Mouse (Mus musculus) neural tube, embryonic 14.5 days (tissue): ENCODE measurements around the gene Plcb1. TPM values are rescaled to one million over a fixed set of nuclear protein-coding genes. Genes with fewer than 3 reads are reported as not detected.
A peak's percentile ranks its signal among the peaks of the same experiment; 100 is the strongest.

Source experiments
- ATAC-seq: fragments of 200-750 bp; cut with Nextera tagmentation; 2 replicates; pipeline ENCODE4 v1.8.0; 2017; ENCODE audit warnings: low read depth, mild to moderate bottlenecking, moderate TSS enrichment, moderate library complexity
- H3K27ac ChIP-seq: fragments of 300-500 bp; sonication (generic); 2 replicates; pipeline ENCODE4 v1.5.1; 2014; ENCODE audit warnings: low read depth, mild to moderate bottlenecking, control low read depth, low read length, moderate library complexity, mixed read lengths
- H3K27me3 ChIP-seq: fragments of 300-500 bp; sonication (generic); 2 replicates; pipeline ENCODE4 v1.6.1; 2014; ENCODE audit warnings: low read length; ENCODE audit not compliant: control insufficient read depth, insufficient read depth
- H3K36me3 ChIP-seq: fragments of 300-500 bp; sonication (generic); 2 replicates; pipeline ENCODE4 v1.6.1; 2014; ENCODE audit warnings: low read length, mixed read lengths; ENCODE audit not compliant: control insufficient read depth, insufficient read depth
- H3K4me1 ChIP-seq: fragments of 300-500 bp; sonication (generic); 2 replicates; pipeline ENCODE4 v1.6.1; 2014; ENCODE audit warnings: low read length; ENCODE audit not compliant: control insufficient read depth, insufficient read depth
- H3K4me2 ChIP-seq: fragments of 300-500 bp; sonication (generic); 2 replicates; pipeline ENCODE4 v1.6.1; 2014; ENCODE audit warnings: mild to moderate bottlenecking, low read depth, low read length, control low read depth
- H3K4me3 ChIP-seq: fragments of 300-500 bp; sonication (generic); 2 replicates; pipeline ENCODE4 v1.5.1; 2014; ENCODE audit warnings: low read depth, low read length, control low read depth, mixed read lengths
- H3K9ac ChIP-seq: fragments of 300-500 bp; sonication (generic); replicated peaks from 2 replicates; pipeline ENCODE4 v1.6.1; 2014; ENCODE audit warnings: low read depth, mild to moderate bottlenecking, control low read depth, low read length, mixed read lengths
- H3K9me3 ChIP-seq: fragments of 300-500 bp; sonication (generic); 2 replicates; pipeline ENCODE4 v1.6.1; 2016; ENCODE audit warnings: low read length; ENCODE audit not compliant: control insufficient read depth
- WGBS: fragments of 180-500 bp; shearing (Covaris S2); extraction: QIAGEN DNeasy Blood & Tissue Kit; methylation state at CpG from one replicate; pipeline ENCODE4 v1.1.7; 2014; 5-methylcytosine and 5-hydroxymethylcytosine counted together
- polyA plus RNA-seq: library from polyadenylated mRNA; unstranded; fragments of >200 nt; fragmentation: Nextera tagmentation; extraction: Ambion mirVana; gene quantifications from 2 replicates; pipeline ENCODE4 v1.2.1, GENCODE M21; 2014

Gene Plcb1
- polyA plus RNA-seq, 1 experiment from 2014 or later = 118 TPM

- Histone ChIP-seq H3K9me3 (no peaks in the 10 kb centered on the region), H3K4me3 (no peak overlapping the region), H3K27me3 (no peaks in the 10 kb centered on the region), H3K36me3 (no peaks in the 10 kb centered on the region), H3K27ac (no peak overlapping the region), H3K4me2 (no peak overlapping the region), H3K9ac (no peak overlapping the region), H3K4me1 (0 out of 2 replicates have a peak, but pooled peaks cover 5% of the 10 kb centered on the region)
- no peak for ATAC-seq
- 80% methylated on average over 13 of the region's 13 CpGs for WGBS
These were observed 65.6 kb downstream of the Plcb1 start for GRCm38 (mm10) chr2:134851189-134852171.

DNA sequence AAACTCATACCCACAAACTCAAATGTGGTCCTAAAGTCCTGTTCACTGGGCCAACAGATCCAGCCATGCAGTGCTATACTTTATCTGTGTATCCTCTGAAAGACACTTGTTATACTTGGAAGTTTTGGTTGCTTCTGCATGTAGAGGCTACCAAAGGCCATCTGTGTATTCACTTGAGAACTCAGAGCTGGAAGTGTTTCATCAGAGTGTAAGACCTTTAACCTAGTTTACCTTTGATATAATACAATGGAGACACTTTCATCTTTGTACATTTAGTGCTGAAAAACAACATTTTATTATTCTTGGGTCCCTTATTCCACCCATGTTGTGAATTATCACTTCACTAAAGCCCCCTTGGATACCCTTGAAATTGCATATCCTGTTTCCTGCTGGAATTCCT, 70.4 kb downstream of the Plcb1 start:
- H3K36me3 ChIP-seq = no peaks in the 10 kb centered on the region
- H3K27me3 ChIP-seq = no peaks in the 10 kb centered on the region
- H3K9me3 ChIP-seq = no peaks in the 10 kb centered on the region
- H3K4me2 ChIP-seq = no peak overlapping the region
- H3K4me1 ChIP-seq = 0 out of 2 replicates have a peak, but pooled peaks cover 5% of the 10 kb centered on the region
- H3K4me3 ChIP-seq = no peak overlapping the region
- no peak for ATAC-seq
- H3K27ac ChIP-seq = no peak overlapping the region
- H3K9ac ChIP-seq = no peak overlapping the region

GRCm38 (mm10) chr2:134856691-134857090, 70.8 kb downstream of the Plcb1 start:
- 8% methylated on average over 2 of the region's 2 CpGs for WGBS
- Histone ChIP-seq H3K4me3 (no peak overlapping the region), H3K9me3 (no peaks in the 10 kb centered on the region), H3K9ac (no peak overlapping the region), H3K4me1 (0 out of 2 replicates have a peak, but pooled peaks cover 5% of the 10 kb centered on the region), H3K27me3 (no peaks in the 10 kb centered on the region), H3K4me2 (no peak overlapping the region), H3K36me3 (no peaks in the 10 kb centered on the region), H3K27ac (no peak overlapping the region)
- no peak for ATAC-seq

GRCm38 (mm10) chr2:134864985-134865645, 79.2 kb downstream of the Plcb1 start:
- H3K27ac ChIP-seq = no peak overlapping the region
- H3K9ac ChIP-seq = no peak overlapping the region
- no peaks in the 10 kb centered on the region for H3K36me3 ChIP-seq
- H3K4me3 ChIP-seq = no peak overlapping the region
- H3K4me1 ChIP-seq = no peaks in the 10 kb centered on the region
- no peaks in the 10 kb centered on the region for H3K27me3 ChIP-seq
- no peaks in the 10 kb centered on the region for H3K9me3 ChIP-seq
- ATAC-seq = no peak
- no peak overlapping the region for H3K4me2 ChIP-seq
- WGBS = 88% methylated on average over 7 of the region's 7 CpGs

- WGBS = 82% methylated on average over 6 of the region's 6 CpGs
- no peak overlapping the region for H3K9ac ChIP-seq
- ATAC-seq = no peak
These were observed 81.5 kb downstream of the Plcb1 start for GRCm38 (mm10) chr2:134867381-134867780.

DNA sequence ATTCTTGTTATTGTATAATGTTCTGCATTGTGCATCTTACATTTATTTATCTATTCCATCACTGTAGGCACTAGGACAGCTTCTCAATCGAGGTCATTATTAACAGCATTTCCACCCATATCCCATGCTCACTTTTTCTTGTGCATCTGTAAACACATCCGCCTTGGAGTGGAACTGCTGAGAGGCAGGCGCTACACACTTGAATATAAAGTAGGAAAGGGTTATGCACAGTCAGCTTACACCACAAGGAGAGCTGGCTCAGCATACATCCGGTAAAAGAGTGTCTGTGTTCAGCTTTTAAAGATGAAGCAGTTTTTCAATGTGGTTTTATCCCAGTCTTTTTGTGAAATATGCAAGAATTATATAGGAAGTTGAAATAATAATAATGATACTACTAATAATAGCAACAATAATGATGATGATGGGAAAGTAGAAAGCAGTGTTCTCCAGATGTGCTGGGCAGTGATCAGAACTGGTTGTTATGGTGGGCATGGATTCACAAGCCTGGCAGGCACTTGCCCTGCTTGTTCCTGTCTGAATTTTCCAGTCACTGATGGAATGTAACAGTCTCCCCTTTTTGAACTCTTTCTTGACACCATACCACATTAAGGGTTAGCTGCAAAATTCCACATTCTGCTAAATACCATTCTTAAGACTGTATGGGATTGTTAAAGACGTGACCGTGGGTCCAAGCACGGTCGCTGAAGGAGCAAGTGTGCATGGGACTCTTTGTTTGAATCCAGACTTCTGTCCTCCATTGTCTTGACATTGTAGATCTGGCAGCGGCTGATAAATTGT, 86.0 kb downstream of the Plcb1 start:
- Histone ChIP-seq H3K27me3 (no peaks in the 10 kb centered on the region), H3K9me3 (no peaks in the 10 kb centered on the region), H3K9ac (no peak overlapping the region), H3K4me1 (no peaks in the 10 kb centered on the region), H3K27ac (no peak overlapping the region), H3K4me2 (no peak overlapping the region), H3K4me3 (no peak overlapping the region), H3K36me3 (no peaks in the 10 kb centered on the region)
- peak; percentile 84; the same call in 1 of the 2 replicates for ATAC-seq
- WGBS = 51% methylated on average over 9 of the region's 9 CpGs

More at GRCm38 (mm10) chr2:134867381-134867780, 81.5 kb downstream of the Plcb1 start:
- Histone ChIP-seq H3K27me3 (no peaks in the 10 kb centered on the region), H3K4me1 (no peaks in the 10 kb centered on the region), H3K9me3 (no peaks in the 10 kb centered on the region), H3K4me2 (no peak overlapping the region), H3K36me3 (no peaks in the 10 kb centered on the region), H3K27ac (no peak overlapping the region), H3K4me3 (no peak overlapping the region)

- Histone ChIP-seq H3K9me3 (no peaks in the 10 kb centered on the region), H3K4me1 (no peaks in the 10 kb centered on the region), H3K9ac (no peak overlapping the region), H3K4me3 (no peak overlapping the region), H3K4me2 (no peak overlapping the region), H3K27me3 (no peaks in the 10 kb centered on the region), H3K27ac (no peak overlapping the region), H3K36me3 (no peaks in the 10 kb centered on the region)
- ATAC-seq = no peak
These were observed 86.6 kb downstream of the Plcb1 start for GRCm38 (mm10) chr2:134872490-134872781.

DNA sequence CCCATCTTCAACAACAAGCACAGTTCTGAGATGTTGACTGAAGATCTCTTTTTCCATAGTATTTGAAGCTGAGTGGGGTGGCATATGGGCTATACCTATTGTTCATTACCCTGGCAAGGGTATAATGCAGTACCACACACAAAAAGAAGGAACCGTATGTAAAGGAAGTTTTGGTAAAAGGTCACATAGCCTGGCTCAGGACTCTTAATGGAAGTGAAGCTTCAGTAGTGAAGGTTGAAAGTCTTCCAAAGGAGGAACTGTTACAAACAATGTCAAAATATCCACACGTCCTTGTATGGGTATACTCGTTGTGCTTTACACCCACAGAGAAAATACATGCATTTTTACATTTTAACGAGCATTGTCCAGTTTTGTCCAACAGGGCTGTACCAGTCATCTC, 91.3 kb downstream of the Plcb1 start:
- no peaks in the 10 kb centered on the region for H3K36me3 ChIP-seq
- WGBS = 93% methylated on average over 4 of the region's 4 CpGs
- H3K9ac ChIP-seq = no peak overlapping the region
- H3K27ac ChIP-seq = no peak overlapping the region
- no peaks in the 10 kb centered on the region for H3K4me1 ChIP-seq
- H3K4me2 ChIP-seq = no peak overlapping the region
- ATAC-seq = no peak
- no peaks in the 10 kb centered on the region for H3K9me3 ChIP-seq
- no peak overlapping the region for H3K4me3 ChIP-seq
- H3K27me3 ChIP-seq = no peaks in the 10 kb centered on the region
